Mouse (Mus musculus): ENCODE data around the gene Fam19a4. TPM values are rescaled to one million over a fixed set of nuclear protein-coding genes. Genes with fewer than 3 reads are reported as not detected.

Gene Fam19a4
- polyA plus RNA-seq, 1 experiment from 2014 or later = 0.05 TPM

- no peak overlapping the region for H3K9ac ChIP-seq (ENCODE audit: low read depth, low read length)
- WGBS = 40% methylated on average over 5 of the region's 5 CpGs
- TF ChIP-seq CTCF (IDR thresholded peaks at IDR 0.05; ENCODE audit: low read depth) = peak; percentile 68
- no peak overlapping the region for H3K27ac ChIP-seq (ENCODE audit: low read depth, low read length)
- H3K4me1 ChIP-seq (replicated peaks; ENCODE audit: control insufficient read depth, insufficient read depth, low read length) = no peaks in the 10 kb centered on the region
- no peaks in the 10 kb centered on the region for H3K9me3 ChIP-seq (ENCODE audit: control insufficient read depth)
- H3K4me3 ChIP-seq (ENCODE audit: low read depth, low read length) = no peak overlapping the region
- H3K36me3 ChIP-seq (ENCODE audit: control insufficient read depth, insufficient read depth) = no peaks in the 10 kb centered on the region
- no peaks in the 10 kb centered on the region for H3K27me3 ChIP-seq (replicated peaks; ENCODE audit: control insufficient read depth, insufficient read depth, low read length)
- no peak for ATAC-seq
- no peak overlapping the region for H3K4me2 ChIP-seq (replicated peaks; ENCODE audit: low read depth)
Observed at GRCm38 (mm10) chr6:97027110-97027677, 33.0 kb downstream of the Fam19a4 start.

- Histone ChIP-seq H3K9me3 (ENCODE audit: control insufficient read depth) (no peaks in the 10 kb centered on the region), H3K4me3 (ENCODE audit: low read depth, low read length) (no peak overlapping the region), H3K27me3 (replicated peaks; ENCODE audit: control insufficient read depth, insufficient read depth, low read length) (no peaks in the 10 kb centered on the region), H3K36me3 (ENCODE audit: control insufficient read depth, insufficient read depth) (no peaks in the 10 kb centered on the region), H3K27ac (ENCODE audit: low read depth, low read length) (no peak overlapping the region), H3K4me1 (replicated peaks; ENCODE audit: control insufficient read depth, insufficient read depth, low read length) (no peaks in the 10 kb centered on the region), H3K4me2 (replicated peaks; ENCODE audit: low read depth) (no peak overlapping the region), H3K9ac (ENCODE audit: low read depth, low read length) (no peak overlapping the region)
- 15% methylated on average over 2 of the region's 2 CpGs for WGBS
- no peak for TF ChIP-seq CTCF (IDR thresholded peaks at IDR 0.05; ENCODE audit: low read depth)
- ATAC-seq = no peak
Observed at GRCm38 (mm10) chr6:97019323-97019722, 40.9 kb downstream of the Fam19a4 start.

GRCm38 (mm10) chr6:97016711-97017110 lies 43.5 kb downstream of the Fam19a4 start:
- TF ChIP-seq CTCF (IDR thresholded peaks at IDR 0.05; ENCODE audit: low read depth) = no peak
- Histone ChIP-seq H3K27ac (ENCODE audit: low read depth, low read length) (no peak overlapping the region), H3K36me3 (ENCODE audit: control insufficient read depth, insufficient read depth) (no peaks in the 10 kb centered on the region), H3K9ac (ENCODE audit: low read depth, low read length) (no peak overlapping the region), H3K9me3 (ENCODE audit: control insufficient read depth) (no peaks in the 10 kb centered on the region), H3K4me3 (ENCODE audit: low read depth, low read length) (no peak overlapping the region), H3K27me3 (replicated peaks; ENCODE audit: control insufficient read depth, insufficient read depth, low read length) (no peaks in the 10 kb centered on the region), H3K4me1 (replicated peaks; ENCODE audit: control insufficient read depth, insufficient read depth, low read length) (no peaks in the 10 kb centered on the region), H3K4me2 (replicated peaks; ENCODE audit: low read depth) (no peak overlapping the region)
- 63% methylated on average over 1 of the region's 1 CpGs for WGBS
- ATAC-seq = no peak

GRCm38 (mm10) chr6:97016018-97016417 lies 44.2 kb downstream of the Fam19a4 start:
- 72% methylated on average over 3 of the region's 3 CpGs for WGBS
- no peaks in the 10 kb centered on the region for H3K4me1 ChIP-seq (replicated peaks; ENCODE audit: control insufficient read depth, insufficient read depth, low read length)
- no peak for ATAC-seq
- H3K9me3 ChIP-seq (ENCODE audit: control insufficient read depth) = no peaks in the 10 kb centered on the region
- H3K4me2 ChIP-seq (replicated peaks; ENCODE audit: low read depth) = no peak overlapping the region
- no peak for TF ChIP-seq CTCF (IDR thresholded peaks at IDR 0.05; ENCODE audit: low read depth)
- no peaks in the 10 kb centered on the region for H3K36me3 ChIP-seq (ENCODE audit: control insufficient read depth, insufficient read depth)
- no peak overlapping the region for H3K27ac ChIP-seq (ENCODE audit: low read depth, low read length)
- H3K27me3 ChIP-seq (replicated peaks; ENCODE audit: control insufficient read depth, insufficient read depth, low read length) = no peaks in the 10 kb centered on the region
- H3K4me3 ChIP-seq (ENCODE audit: low read depth, low read length) = no peak overlapping the region
- H3K9ac ChIP-seq (ENCODE audit: low read depth, low read length) = no peak overlapping the region

GRCm38 (mm10) chr6:97006513-97007094 lies 53.6 kb downstream of the Fam19a4 start:
- no peak for ATAC-seq
- Histone ChIP-seq H3K9me3 (ENCODE audit: control insufficient read depth) (no peaks in the 10 kb centered on the region), H3K4me3 (ENCODE audit: low read depth, low read length) (no peak overlapping the region), H3K9ac (ENCODE audit: low read depth, low read length) (no peak overlapping the region), H3K27me3 (replicated peaks; ENCODE audit: control insufficient read depth, insufficient read depth, low read length) (no peaks in the 10 kb centered on the region), H3K36me3 (ENCODE audit: control insufficient read depth, insufficient read depth) (no peaks in the 10 kb centered on the region), H3K4me2 (replicated peaks; ENCODE audit: low read depth) (no peak overlapping the region), H3K27ac (ENCODE audit: low read depth, low read length) (no peak overlapping the region), H3K4me1 (replicated peaks; ENCODE audit: control insufficient read depth, insufficient read depth, low read length) (no peaks in the 10 kb centered on the region)
- WGBS = 43% methylated on average over 8 of the region's 8 CpGs
- peak; percentile 96 for TF ChIP-seq CTCF (IDR thresholded peaks at IDR 0.05; ENCODE audit: low read depth)

- no peaks in the 10 kb centered on the region for H3K4me1 ChIP-seq (replicated peaks; ENCODE audit: control insufficient read depth, insufficient read depth, low read length)
- no peaks in the 10 kb centered on the region for H3K9me3 ChIP-seq (ENCODE audit: control insufficient read depth)
- WGBS = 11% methylated on average over 11 of the region's 11 CpGs
- no peaks in the 10 kb centered on the region for H3K27me3 ChIP-seq (replicated peaks; ENCODE audit: control insufficient read depth, insufficient read depth, low read length)
- no peak for ATAC-seq
- no peak overlapping the region for H3K9ac ChIP-seq (ENCODE audit: low read depth, low read length)
- H3K4me2 ChIP-seq (replicated peaks; ENCODE audit: low read depth) = no peak overlapping the region
- H3K27ac ChIP-seq (ENCODE audit: low read depth, low read length) = no peak overlapping the region
- H3K36me3 ChIP-seq (ENCODE audit: control insufficient read depth, insufficient read depth) = no peaks in the 10 kb centered on the region
- peak; percentile 84 for TF ChIP-seq CTCF (IDR thresholded peaks at IDR 0.05; ENCODE audit: low read depth)
- no peak overlapping the region for H3K4me3 ChIP-seq (ENCODE audit: low read depth, low read length)
Observed at GRCm38 (mm10) chr6:97005038-97005437, 55.2 kb downstream of the Fam19a4 start.

Measured in intestine, postnatal 0 days (tissue).